Mouse (Mus musculus): Measurements from ENCODE around the gene Pcmt1.

DNA sequence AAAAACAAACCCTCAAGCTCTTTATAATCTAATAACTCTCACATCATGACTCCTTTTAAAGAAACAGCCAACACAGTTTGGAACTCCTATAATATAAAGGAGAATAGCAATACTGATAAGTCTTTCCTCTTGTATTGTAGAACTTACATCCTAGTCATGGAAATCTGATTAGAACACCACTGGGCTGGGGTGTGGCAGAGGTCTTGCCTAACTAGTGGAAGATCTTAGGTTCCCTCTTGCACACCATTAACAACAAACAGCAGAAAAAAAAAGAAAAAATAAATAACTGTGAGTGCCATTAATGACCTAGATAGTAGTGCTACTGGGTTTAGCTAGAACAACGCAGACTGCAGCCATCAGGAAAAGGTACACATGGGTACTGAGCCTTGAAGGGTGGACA lies 16.0 kb downstream of the Pcmt1 start:
- TF ChIP-seq CTCF (IDR thresholded peaks at IDR 0.05; ENCODE audit: extremely low read depth, insufficient read depth, insufficient read length, insufficient replicate concordance): no peak
- no peak for TF ChIP-seq POLR2A (IDR thresholded peaks at IDR 0.05; ENCODE audit: low read depth, low read length)
